7 mouse cellular contexts compared by ENCODE assay signal in the genomic region with DNA sequence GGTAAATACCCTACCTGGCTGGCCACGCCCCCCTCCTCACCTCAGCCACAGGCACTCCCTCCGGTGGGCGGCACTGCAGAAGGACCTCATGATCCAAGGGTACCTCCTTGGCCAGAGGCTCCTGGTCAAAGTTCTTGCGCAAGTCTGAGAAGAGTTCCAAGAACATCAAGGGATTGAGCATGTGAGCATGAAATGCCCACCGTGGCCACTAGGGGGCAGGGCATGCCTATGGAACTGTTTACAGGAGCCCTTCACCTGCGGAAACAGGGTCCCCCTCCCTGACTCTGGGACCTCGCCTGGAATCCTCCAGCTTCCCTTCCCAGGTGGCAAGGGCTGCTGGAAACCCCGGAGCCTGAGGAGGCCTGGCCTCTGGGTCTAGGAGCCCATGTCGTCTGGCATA. TPM values are rescaled to one million over a fixed set of nuclear protein-coding genes. Genes with fewer than 3 reads are reported as not detected.
DNase-seq lines count a peak whose midpoint lies in the region; ATAC-seq lines count a peak whose summit lies in the region.

No protein-coding gene starts in this region.

- H3K4me3 ChIP-seq in midbrain, embryonic 11.5 days (ENCODE audit: low read depth, low read length): no peak overlapping the region

- H3K9me3 ChIP-seq in midbrain, embryonic 11.5 days (ENCODE audit: control insufficient read depth, low read length): no peaks in the 10 kb centered on the region

- DNase-seq in adrenal gland, adult 8-10 months: peak; percentile 34
- peak; percentile 87 for DNase-seq in embryo, embryonic 10.5 days (ENCODE audit: low spot score)
- DNase-seq in gastrocnemius, postnatal 25 days: peak; percentile 51
- DNase-seq in left cerebral cortex, postnatal 14 days (ENCODE audit: low spot score in 2 of 2): peak; percentile 55 to 82
- DNase-seq in midbrain, embryonic 11.5 days (ENCODE audit: low spot score, missing footprints): peak; percentile 98
- DNase-seq in spleen, adult 12 weeks (ENCODE audit: low spot score): peak; percentile 45

- 12% methylated on average over 9 of the region's 9 CpGs for WGBS in midbrain, embryonic 11.5 days

- no peaks in the 10 kb centered on the region; the same call in 1 of the 2 replicates for H3K27me3 ChIP-seq in midbrain, embryonic 11.5 days (ENCODE audit: control insufficient read depth, insufficient read depth, low read length)

- H3K27ac ChIP-seq in midbrain, embryonic 11.5 days (ENCODE audit: low read depth, low read length): no peak overlapping the region

- H3K4me1 ChIP-seq in midbrain, embryonic 11.5 days (ENCODE audit: control insufficient read depth, insufficient read depth, low read length): no peaks in the 10 kb centered on the region

- ATAC-seq in inflammation-experienced regulatory T-cells, adult 6 months: peak; percentile 64
- ATAC-seq in midbrain, embryonic 11.5 days (ENCODE audit: low FRiP score): peak; percentile 28; the same call in 1 of the 2 replicates

- H3K4me2 ChIP-seq in midbrain, embryonic 11.5 days: no peak overlapping the region; the same call in 1 of the 2 replicates

- no peak overlapping the region for H3K9ac ChIP-seq in midbrain, embryonic 11.5 days (ENCODE audit: low read length)

- H3K36me3 ChIP-seq in midbrain, embryonic 11.5 days (ENCODE audit: control insufficient read depth, insufficient read depth, low read length): no peaks in the 10 kb centered on the region

- intact Hi-C loops in left cerebral cortex, postnatal 14 days (cut with DNase I): loop anchor here (1.0 to 5.0 kb wide), 3 partner anchors 48 to 293 kb away; no protein-coding TSS in a partner anchor

RNA-seq across cellular contexts. Expression of a gene that starts 27.0 kb away (rescaled TPM):
- total RNA-seq in adrenal gland, adult 8-10 months (2022): 10 to 100 TPM; 41.8 to 74.3 (median 57.3) TPM
- 1 to 10 TPM; 2.4 to 3.4 TPM for total RNA-seq in gastrocnemius, postnatal 25 days (2021)
- 10 to 100 TPM; 10.6 to 18.7 (median 14.6) TPM for polyA plus RNA-seq in inflammation-experienced regulatory T-cells, adult 6 months (2017; shearing (Covaris generic))
- 10 to 100 TPM; 16.6 to 17.2 TPM for total RNA-seq in left cerebral cortex, postnatal 14 days (2021)
- 6.9 and 8.7 TPM in 2 replicates for polyA plus RNA-seq in midbrain, embryonic 11.5 days (2014; fragmentation: Nextera tagmentation; extraction: Ambion mirVana)

RNA-seq across cellular contexts. Expression of a gene that starts 51.8 kb away (rescaled TPM):
- total RNA-seq in adrenal gland, adult 8-10 months (2022): 1 to 10 TPM; 3.9 to 7.9 (median 6.1) TPM
- total RNA-seq in gastrocnemius, postnatal 25 days (2021): 1 to 10 TPM; 2.0 to 3.5 TPM
- polyA plus RNA-seq in inflammation-experienced regulatory T-cells, adult 6 months (2017; shearing (Covaris generic)): under 1 TPM in 1 of 3 experiments, not detected in 2; 0.10 TPM
- 10 to 100 TPM in 1 of 2 experiments, 1 to 10 TPM in 1; 7.6 to 12.3 TPM for total RNA-seq in left cerebral cortex, postnatal 14 days (2021)
- polyA plus RNA-seq in midbrain, embryonic 11.5 days (2014; fragmentation: Nextera tagmentation; extraction: Ambion mirVana): 2.8 and 3.5 TPM in 2 replicates

Comparison
In these comparisons a context has a peak if more than half of its experiments do, and no peak if none do; other contexts are left out.
1. DNase-seq: peak in every context shown above with its lines; median percentile 98 in midbrain, embryonic 11.5 days; 87 in embryo, embryonic 10.5 days; 68 in left cerebral cortex, postnatal 14 days; 51 in gastrocnemius, postnatal 25 days; 45 in spleen, adult 12 weeks; 34 in adrenal gland, adult 8-10 months.
2. RNA of a gene that starts 27.0 kb away (total RNA-seq): 41.8 to 74.3 TPM in adrenal gland, adult 8-10 months and 16.6 to 17.2 TPM in left cerebral cortex, postnatal 14 days; 2.4 to 3.4 TPM in gastrocnemius, postnatal 25 days; every median in the first group is over 4 times any median in the second.